Comparison of ENCODE assay signal across 8 mouse cellular contexts in genomic region chr16:21205093-21205886, GRCm38 (mm10). TPM values are rescaled to one million over a fixed set of nuclear protein-coding genes. Genes with fewer than 3 reads are reported as not detected.
DNase-seq lines count a peak whose midpoint lies in the region; ATAC-seq and TF ChIP-seq lines count a peak whose summit lies in the region.

No protein-coding gene starts in this region.

- peak overlapping the region; percentile 70 for H3K4me2 ChIP-seq in forebrain, embryonic 16.5 days (ENCODE audit: low read length)
- peak overlapping the region; percentile 71 for H3K4me2 ChIP-seq in liver, postnatal 0 days (ENCODE audit: low read depth, low read length)

- no peaks in the 10 kb centered on the region for H3K4me1 ChIP-seq in kidney, adult 2 months (ENCODE audit: control insufficient read depth, insufficient read depth, low read length)
- peaks cover 13% of the 10 kb centered on the region for H3K4me1 ChIP-seq in forebrain, embryonic 16.5 days (replicated peaks; ENCODE audit: control insufficient read depth, insufficient read depth, low read length)
- peaks cover 12% of the 10 kb centered on the region; the same call in 1 of the 2 replicates for H3K4me1 ChIP-seq in liver, postnatal 0 days (ENCODE audit: insufficient read depth)

- no peak for TF ChIP-seq POLR2A in kidney, adult 2 months (IDR thresholded peaks at IDR 0.05; ENCODE audit: low read depth, low read length)

- no peaks in the 10 kb centered on the region for H3K36me3 ChIP-seq in kidney, adult 2 months (ENCODE audit: control insufficient read depth, insufficient read depth, low read length)
- H3K36me3 ChIP-seq in forebrain, embryonic 16.5 days (ENCODE audit: control insufficient read depth, insufficient read depth) = no peaks in the 10 kb centered on the region
- no peaks in the 10 kb centered on the region for H3K36me3 ChIP-seq in liver, postnatal 0 days (replicated peaks; ENCODE audit: insufficient read depth, low read length)

- TF ChIP-seq CTCF in kidney, adult 2 months (conservative IDR thresholded peaks at IDR 0.05; ENCODE audit: insufficient read depth, insufficient read length, low read depth, low read length) = no peak
- TF ChIP-seq CTCF in liver, postnatal 0 days (IDR thresholded peaks at IDR 0.05; ENCODE audit: low read depth) = no peak

- no peaks in the 10 kb centered on the region for H3K9me3 ChIP-seq in forebrain, embryonic 16.5 days (ENCODE audit: control insufficient read depth, low read length)
- no peaks in the 10 kb centered on the region for H3K9me3 ChIP-seq in liver, postnatal 0 days (ENCODE audit: low read length)

- no peak for DNase-seq in kidney, adult 2 months
- no peak for DNase-seq in kidney, adult 18-20 months
- peak; percentile 51 for DNase-seq in NIH3T3 (ENCODE audit: low read depth)
- no peak for DNase-seq in liver, postnatal 0 days
- DNase-seq in adrenal gland, postnatal 36 days = no peak
- no peak for DNase-seq in thymus, postnatal 10 days (ENCODE audit: low spot score in 2 of 2)

- H3K27ac ChIP-seq in kidney, adult 2 months (ENCODE audit: insufficient read depth, low read depth, low read length) = no peak overlapping the region
- peak overlapping the region; percentile 32; the same call in 1 of the 2 replicates for H3K27ac ChIP-seq in forebrain, embryonic 16.5 days (ENCODE audit: low read length)
- no peak overlapping the region for H3K27ac ChIP-seq in liver, postnatal 0 days (ENCODE audit: low read depth)

- H3K27me3 ChIP-seq in kidney, adult 2 months (replicated peaks; ENCODE audit: control insufficient read depth, insufficient read depth, low read length) = no peaks in the 10 kb centered on the region
- peaks cover 8% of the 10 kb centered on the region; the same call in 1 of the 2 replicates for H3K27me3 ChIP-seq in forebrain, embryonic 16.5 days (replicated peaks; ENCODE audit: control insufficient read depth, insufficient read depth, low read length)
- peaks cover 54% of the 10 kb centered on the region for H3K27me3 ChIP-seq in liver, postnatal 0 days (ENCODE audit: insufficient read depth, low read length)

- H3K4me3 ChIP-seq in kidney, adult 2 months (ENCODE audit: insufficient read depth, low read depth, low read length) = peak overlapping the region; percentile 65
- H3K4me3 ChIP-seq in forebrain, embryonic 16.5 days (replicated peaks; ENCODE audit: low read length) = peak overlapping the region; percentile 67
- H3K4me3 ChIP-seq in liver, postnatal 0 days (ENCODE audit: low read depth, low read length) = peak overlapping the region; percentile 47

- peak overlapping the region; percentile 66 for H3K9ac ChIP-seq in forebrain, embryonic 16.5 days (replicated peaks; ENCODE audit: low read depth, low read length)
- H3K9ac ChIP-seq in liver, postnatal 0 days (replicated peaks) = peak overlapping the region; percentile 34

- 5% methylated on average over 60 of the region's 60 CpGs for WGBS in kidney, adult 2 months
- under 1% methylated on average over 60 of the region's 60 CpGs for WGBS in forebrain, embryonic 16.5 days
- WGBS in liver, postnatal 0 days (ENCODE audit: insufficient replicate concordance) = 4% methylated on average over 53 of the region's 60 CpGs

- TF ChIP-seq EP300 in liver, postnatal 0 days (IDR thresholded peaks at IDR 0.05; ENCODE audit: low read depth) = no peak

- ATAC-seq in forebrain, embryonic 16.5 days = peak; percentile 4
- no peak; the same call in 1 of the 2 replicates for ATAC-seq in liver, postnatal 0 days
- no peak for ATAC-seq in cerebellum, adult (ENCODE audit: insufficient number of reproducible peaks, low FRiP score, low TSS enrichment)

RNA-seq across cellular contexts. Expression of gene Ephb3, which starts 0.7 kb away (rescaled TPM):
- polyA plus RNA-seq in kidney, adult 2 months (2012; rRNA removed) = 5.5 and 6.8 TPM in 2 replicates
- 6.5 and 7.0 TPM in 2 replicates for polyA plus RNA-seq in forebrain, embryonic 16.5 days (2015; fragmentation: Nextera tagmentation; extraction: Ambion mirVana)
- 0.18 and 0.34 TPM in 2 replicates for polyA plus RNA-seq in liver, postnatal 0 days (2015; fragmentation: Nextera tagmentation; extraction: Ambion mirVana)
- 1 to 10 TPM; 1.2 to 1.3 TPM for total RNA-seq in adrenal gland, postnatal 36 days (2021)

RNA-seq across cellular contexts. Expression of gene Teddm3, which starts 51.5 kb away (rescaled TPM):
- polyA plus RNA-seq in kidney, adult 2 months (2012; rRNA removed) = 0.12 TPM in 1 of 2 replicates, not detected in the other
- polyA plus RNA-seq in forebrain, embryonic 16.5 days (2015; fragmentation: Nextera tagmentation; extraction: Ambion mirVana) = not detected in 2 replicates
- polyA plus RNA-seq in liver, postnatal 0 days (2015; fragmentation: Nextera tagmentation; extraction: Ambion mirVana) = not detected in 2 replicates
- not detected for total RNA-seq in adrenal gland, postnatal 36 days (2021)
